Mouse (Mus musculus): ENCODE data around the gene Idh3a. TPM values are rescaled to one million over a fixed set of nuclear protein-coding genes. Genes with fewer than 3 reads are reported as not detected.

The Idh3a gene
- total RNA-seq (2021): 100 to 1,000 TPM; 416 to 493 TPM
- long read RNA-seq, experiment 1, transcript Idh3a-205 (11 exons, 2,580 nt): major isoform, 1,080 of 1,196 reads
- long read RNA-seq, experiment 1, transcript Idh3a-203 (8 exons, 1,570 nt): minor isoform, 25 of 1,196 reads
- long read RNA-seq, experiment 1, partial matches to known transcripts: 25 of 1,196 reads
- long read RNA-seq, experiment 1, other reads (novel, unspliced or antisense): 65 of 1,196 reads
- long read RNA-seq, experiment 2, transcript Idh3a-203 (8 exons, 1,570 nt): minor isoform, 14 of 1,315 reads
- long read RNA-seq, experiment 2, transcript Idh3a-205 (11 exons, 2,580 nt): major isoform, 1,213 of 1,315 reads
- long read RNA-seq, experiment 2, partial matches to known transcripts: 32 of 1,315 reads
- long read RNA-seq, experiment 2, other reads (novel, unspliced or antisense): 56 of 1,315 reads

GRCm38 (mm10) chr9:54586199-54587061, at the start of gene Idh3a:
Idh3a (plus strand) TSS chr9:54586334.
- DNase-seq: peak; percentile 99
- intact Hi-C loops (cut with DNase I; ENCODE audit: low total_unique reads): no loop called here

- no peak for DNase-seq
- intact Hi-C loops (cut with DNase I; ENCODE audit: low total_unique reads): no loop called here
Measured at GRCm38 (mm10) chr9:54537030-54537429, 49.1 kb upstream of the Idh3a start.

GRCm38 (mm10) chr9:54537480-54537879, 48.7 kb upstream of the Idh3a start:
- DNase-seq: no peak
- intact Hi-C loops (cut with DNase I; ENCODE audit: low total_unique reads): no loop called here

- intact Hi-C loops (cut with DNase I; ENCODE audit: low total_unique reads): no loop called here
- DNase-seq: no peak
Measured at GRCm38 (mm10) chr9:54538244-54538643, 47.9 kb upstream of the Idh3a start.

GRCm38 (mm10) chr9:54538684-54539083, 47.5 kb upstream of the Idh3a start, which contains the start of gene Sh2d7:
Sh2d7 (plus strand) TSS chr9:54538984.
- intact Hi-C loops (cut with DNase I; ENCODE audit: low total_unique reads): no loop called here
- no peak for DNase-seq

- intact Hi-C loops (cut with DNase I; ENCODE audit: low total_unique reads): loop anchor here (5.0 kb wide), 1 partner anchor 98 kb away; no protein-coding TSS in a partner anchor
Measured at GRCm38 (mm10) chr9:54540801-54541200, 45.3 kb upstream of the Idh3a start.

GRCm38 (mm10) chr9:54544212-54544953, 41.8 kb upstream of the Idh3a start:
- no peak for DNase-seq
- intact Hi-C loops (cut with DNase I; ENCODE audit: low total_unique reads): loop anchor here (5.0 kb wide), 1 partner anchor 102 kb away; no protein-coding TSS in a partner anchor

More at GRCm38 (mm10) chr9:54540801-54541200, 45.3 kb upstream of the Idh3a start:
- DNase-seq: no peak

- intact Hi-C loops (cut with DNase I; ENCODE audit: low total_unique reads): loop anchor here (5.0 kb wide), 2 partner anchors 103 to 132 kb away; no protein-coding TSS in a partner anchor
- DNase-seq: no peak
Measured at GRCm38 (mm10) chr9:54544954-54545315, 41.2 kb upstream of the Idh3a start.

- peak; percentile 43 for DNase-seq
- intact Hi-C loops (cut with DNase I; ENCODE audit: low total_unique reads): loop anchor here (5.0 kb wide), 1 partner anchor 130 kb away; no protein-coding TSS in a partner anchor
Measured at GRCm38 (mm10) chr9:54547536-54547935, 38.6 kb upstream of the Idh3a start.

GRCm38 (mm10) chr9:54549433-54549832, 36.7 kb upstream of the Idh3a start:
- intact Hi-C loops (cut with DNase I; ENCODE audit: low total_unique reads): loop anchor here (5.0 kb wide), 1 partner anchor 128 kb away; no protein-coding TSS in a partner anchor
- no peak for DNase-seq

GRCm38 (mm10) chr9:54552409-54552808, 33.7 kb upstream of the Idh3a start:
- DNase-seq: peak; percentile 27
- intact Hi-C loops (cut with DNase I; ENCODE audit: low total_unique reads): no loop called here

GRCm38 (mm10) chr9:54555044-54555443, 31.1 kb upstream of the Idh3a start:
- intact Hi-C loops (cut with DNase I; ENCODE audit: low total_unique reads): no loop called here
- no peak for DNase-seq

GRCm38 (mm10) chr9:54558731-54559130, 27.4 kb upstream of the Idh3a start:
- DNase-seq: peak; percentile 27
- intact Hi-C loops (cut with DNase I; ENCODE audit: low total_unique reads): no loop called here

- intact Hi-C loops (cut with DNase I; ENCODE audit: low total_unique reads): no loop called here
- DNase-seq: peak; percentile 85
Measured at GRCm38 (mm10) chr9:54559771-54560471, 26.2 kb upstream of the Idh3a start, which contains the start of gene Cib2. Cib2 (minus strand) TSS chr9:54560218.

GRCm38 (mm10) chr9:54560831-54561601, 25.1 kb upstream of the Idh3a start:
- intact Hi-C loops (cut with DNase I; ENCODE audit: low total_unique reads): no loop called here
- DNase-seq: no peak

- no peak for DNase-seq
- intact Hi-C loops (cut with DNase I; ENCODE audit: low total_unique reads): no loop called here
Measured at GRCm38 (mm10) chr9:54566958-54567357, 19.2 kb upstream of the Idh3a start.

GRCm38 (mm10) chr9:54568732-54569131, 17.4 kb upstream of the Idh3a start:
- intact Hi-C loops (cut with DNase I; ENCODE audit: low total_unique reads): no loop called here
- DNase-seq: no peak
